Mouse (Mus musculus) common myeloid progenitor, adult 5-6 weeks (primary cell): ENCODE measurements around the gene Gm47791. TPM values are rescaled to one million over a fixed set of nuclear protein-coding genes. Genes with fewer than 3 reads are reported as not detected.

Experiments
- ATAC-seq: replicated peaks from 2 replicates; pipeline ENCODE4 v1.8.0; 2016; ENCODE audit warnings: low read depth, mild to moderate bottlenecking, moderate TSS enrichment, inconsistent platforms; ENCODE audit not compliant: poor library complexity, severe bottlenecking
- total RNA-seq: library from RNA; stranded (forward); fragments of 200-1000, 187-1606 nt; gene quantifications from 2 replicates; pipeline ENCODE4 v1.2.3, GENCODE M21; 2017

The Gm47791 gene
- total RNA-seq, 1 experiment from 2014 or later = not detected

DNA sequence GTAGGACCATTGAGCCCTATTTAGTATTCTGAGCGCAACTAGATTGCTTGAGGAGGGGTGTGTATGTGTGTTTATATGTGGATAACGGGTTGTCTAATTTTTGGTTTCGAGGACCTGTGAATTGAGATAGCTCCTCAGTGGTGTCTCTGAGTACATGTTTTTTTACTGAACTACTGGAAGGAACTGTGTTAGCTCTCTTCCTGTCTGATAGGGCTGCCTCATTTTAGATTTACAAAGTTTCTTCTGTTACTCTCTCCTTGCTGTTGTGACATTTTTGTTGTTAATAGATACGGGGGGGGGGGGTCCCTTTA lies 45.2 kb downstream of the Gm47791 start:
- ATAC-seq = peak; percentile 30

DNA sequence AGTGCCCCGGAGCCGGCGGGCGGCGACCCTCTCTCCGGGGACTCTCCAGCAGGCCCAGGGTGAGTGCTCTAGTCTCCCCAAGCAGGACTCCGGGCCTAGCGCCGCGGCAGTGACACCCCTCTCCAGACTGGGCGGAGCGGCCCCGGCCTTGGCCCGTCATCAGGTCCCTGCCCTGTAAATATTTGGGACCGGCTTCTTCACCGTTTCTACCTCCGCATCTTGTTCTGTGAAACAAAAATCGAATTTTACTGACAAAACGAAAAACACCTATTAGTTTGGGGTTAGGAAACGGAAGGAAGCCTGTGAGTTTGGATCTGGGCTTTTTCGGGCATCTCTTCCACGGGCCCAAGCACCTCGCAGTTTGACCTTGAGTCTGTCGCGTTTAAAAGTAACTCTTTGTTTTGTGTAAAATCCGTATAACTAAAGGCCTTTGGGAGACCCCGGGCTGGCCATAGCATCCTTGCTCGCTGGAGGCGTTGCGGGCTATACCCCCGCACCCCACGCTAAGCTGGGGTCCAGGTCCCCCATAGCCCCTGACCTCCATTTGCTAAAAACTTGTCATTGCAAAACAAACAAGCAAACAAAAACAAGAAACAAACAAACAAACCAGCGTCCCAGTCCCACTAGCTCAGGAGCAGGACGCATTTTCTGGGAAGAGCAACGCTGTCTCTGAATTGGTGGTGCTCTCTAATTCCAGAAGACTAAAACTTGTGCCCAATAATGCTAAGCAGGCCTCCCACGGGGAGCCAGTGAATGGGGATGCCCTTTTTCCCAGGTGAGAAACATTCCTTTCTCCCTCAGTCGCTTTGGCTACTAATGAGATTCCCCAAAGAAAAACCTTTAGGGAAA lies 45.8 kb downstream of the Gm47791 start:
- peak; percentile 76 for ATAC-seq

- ATAC-seq = peak; percentile 97
Measured at GRCm38 (mm10) chr1:82724339-82725025, 46.6 kb downstream of the Gm47791 start, which contains the start of gene Mff. Mff (plus strand) TSS chr1:82724890.

Other genes with a start within 250 kb of the Gm47791 start
- 0.14 TPM in 1 of 2 replicates, not detected in the other for gene Col4a4, start 184.4 kb downstream of the Gm47791 start, total RNA-seq
- not detected in 2 replicates for gene Col4a3, start 184.3 kb downstream of the Gm47791 start, total RNA-seq
- gene Mff, start 46.4 kb downstream of the Gm47791 start, total RNA-seq = 49.9 and 59.7 TPM in 2 replicates
- not detected in 2 replicates for gene Tm4sf20, start 2.8 kb downstream of the Gm47791 start, total RNA-seq
- gene Agfg1, start 68.2 kb upstream of the Gm47791 start, total RNA-seq = 32.1 and 33.8 TPM in 2 replicates
- not detected in 2 replicates for gene A030005L19Rik, start 142.1 kb upstream of the Gm47791 start, total RNA-seq
- not detected in 2 replicates for gene A030014E15Rik, start 153.7 kb upstream of the Gm47791 start, total RNA-seq
- gene Gm6217, start 160.2 kb upstream of the Gm47791 start, total RNA-seq = not detected in 2 replicates
- not detected in 2 replicates for gene A030003K21Rik, start 172.1 kb upstream of the Gm47791 start, total RNA-seq
- gene Gm7544, start 184.8 kb upstream of the Gm47791 start, total RNA-seq = not detected in 2 replicates
- not detected in 2 replicates for gene Gm47955, start 189.0 kb upstream of the Gm47791 start, total RNA-seq
- not detected in 2 replicates for gene Gm47959, start 229.3 kb upstream of the Gm47791 start, total RNA-seq